Mouse (Mus musculus): ENCODE results near the gene Ankrd63.

DNA sequence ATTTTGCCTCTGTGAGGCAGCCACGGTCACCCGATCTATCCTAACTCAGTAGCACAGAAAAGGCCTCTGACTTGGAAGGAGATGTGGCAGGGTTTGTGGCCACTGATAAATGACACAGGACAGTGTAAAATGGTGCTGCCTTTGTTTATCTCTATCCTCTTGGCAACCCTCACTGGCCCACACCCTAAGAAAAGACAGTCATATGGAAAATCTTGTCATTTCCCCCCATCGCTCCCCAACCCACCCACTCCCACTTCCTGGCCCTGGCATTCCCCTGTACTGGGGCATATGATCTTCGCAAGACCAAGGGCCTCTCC lies 49.0 kb upstream of the Ankrd63 start:
- TF ChIP-seq POLR2A (IDR thresholded peaks at IDR 0.05; ENCODE audit: extremely low read depth, insufficient read depth, low read length) (no peak), CTCF (IDR thresholded peaks at IDR 0.05; ENCODE audit: extremely low read depth, insufficient read depth, low read length) (no peak)
